Mouse (Mus musculus) adrenal gland, postnatal 14 days (tissue): Measurements from ENCODE around the gene Fscn2. TPM values are rescaled to one million over a fixed set of nuclear protein-coding genes. Genes with fewer than 3 reads are reported as not detected.
"Not testable (repeated sequence)": the region's sequence is repeated elsewhere in the genome, so short reads cannot be mapped to it uniquely, and the experiment has no call there.

Source experiments
- DNase-seq: peaks from one replicate; pipeline ENCODE4 v3.0.0; 2021; ENCODE audit warnings: mixed read lengths
- microRNA-seq, 2 experiments: library from miRNA; unstranded; fragments of <30 nt; microRNA quantifications; one replicate each; pipeline ENCODE4 v1.2.0; 2021
- total RNA-seq: library from RNA; stranded (reverse); gene quantifications from 2 replicates; pipeline ENCODE4 v1.2.3, GENCODE M21; 2021

Gene Fscn2
- total RNA-seq, 1 experiment from 2014 or later, result 0.37 TPM

DNA sequence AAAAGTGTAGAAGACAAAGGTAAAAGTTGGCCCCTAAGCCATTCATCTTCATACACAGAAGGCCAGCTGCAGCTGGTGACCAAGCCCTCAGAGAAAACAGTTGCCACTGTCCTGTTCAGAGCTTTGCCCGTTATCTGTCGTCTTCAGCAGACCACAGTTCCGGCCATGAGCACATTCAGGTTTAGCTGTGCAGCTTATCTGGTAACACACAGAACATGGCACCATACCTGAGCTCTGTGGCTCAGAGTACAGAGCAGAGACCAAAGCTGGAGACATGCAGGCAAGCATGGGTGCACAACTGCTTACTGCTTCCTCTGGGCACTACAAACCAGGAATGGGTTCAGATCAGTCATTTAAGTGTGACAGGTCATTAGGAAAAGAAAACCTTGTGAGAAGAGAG is 44.5 kb downstream of the Fscn2 start:
- no peak for DNase-seq

DNA sequence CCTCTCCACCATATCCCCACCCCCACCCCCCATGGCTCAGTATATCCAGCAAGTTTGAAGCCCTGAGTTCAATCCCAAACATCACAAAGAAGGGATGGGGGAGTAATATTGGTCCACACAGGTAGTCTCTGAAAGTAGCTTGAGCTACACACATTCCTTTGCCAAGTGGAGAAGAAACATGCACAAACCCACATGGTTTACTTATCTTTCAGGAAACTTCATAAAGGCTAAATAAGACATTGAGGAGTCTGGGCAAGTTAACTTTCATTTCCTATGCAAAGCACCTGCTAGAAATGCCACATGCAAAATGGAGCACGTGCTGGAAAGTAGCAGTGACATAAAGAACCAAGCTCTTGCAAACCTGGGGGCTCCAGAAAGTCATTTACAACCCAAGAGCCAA is 45.1 kb downstream of the Fscn2 start:
- no peak for DNase-seq

DNA sequence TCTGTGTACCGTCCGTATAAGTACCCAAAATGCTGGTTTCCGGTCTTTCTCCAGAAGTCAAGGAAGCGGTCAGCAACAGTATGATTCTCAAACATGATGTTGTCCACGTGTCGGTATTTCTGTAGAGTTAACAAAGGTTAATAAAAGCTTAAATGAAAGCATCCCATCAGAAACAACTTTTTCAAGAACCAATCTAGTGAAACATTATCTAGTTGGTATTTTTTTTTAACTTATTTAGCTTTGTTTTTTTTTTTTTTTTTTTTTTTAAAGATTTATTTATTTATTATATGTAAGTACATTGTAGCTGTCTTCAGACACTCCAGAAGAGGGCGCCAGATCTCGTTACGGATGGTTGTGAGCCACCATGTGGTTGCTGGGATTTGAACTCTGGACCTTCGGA is 52.3 kb downstream of the Fscn2 start:
- DNase-seq, result not testable (repeated sequence)

Small RNA genes within 50 kb of the gene (microRNA-seq; reads per million reads assigned to microRNA genes)
- 0 reads per million in 2 experiments for gene Gm23419
- 0 to 1.3 reads per million in 2 experiments for gene Mir6935

Other genes with a start within 250 kb of the Fscn2 start
- 105 and 115 TPM in 2 replicates for gene Slc38a10, start 210.2 kb upstream of the Fscn2 start, total RNA-seq
- 12.4 and 17.2 TPM in 2 replicates for gene Bahcc1, start 128.6 kb upstream of the Fscn2 start, total RNA-seq
- 1,064 and 1,109 TPM in 2 replicates for gene Actg1, start 13.0 kb upstream of the Fscn2 start, total RNA-seq
- 18.7 and 24.6 TPM in 2 replicates for gene Faap100, start 17.2 kb downstream of the Fscn2 start, total RNA-seq
- gene Nploc4, start 76.2 kb downstream of the Fscn2 start, total RNA-seq, result 73.8 and 82.5 TPM in 2 replicates
- 2.3 and 4.7 TPM in 2 replicates for gene Tspan10, start 81.1 kb downstream of the Fscn2 start, total RNA-seq
- gene Pde6g, start 92.0 kb downstream of the Fscn2 start, total RNA-seq, result 0.33 TPM in 1 of 2 replicates, not detected in the other
- gene Oxld1, start 96.5 kb downstream of the Fscn2 start, total RNA-seq, result 53.9 and 58.6 TPM in 2 replicates
- 20.6 and 28.1 TPM in 2 replicates for gene Ccdc137, start 96.6 kb downstream of the Fscn2 start, total RNA-seq
- 19.6 and 23.4 TPM in 2 replicates for gene Arl16, start 106.1 kb downstream of the Fscn2 start, total RNA-seq
- gene Mrpl12, start 123.1 kb downstream of the Fscn2 start, total RNA-seq, result 161 TPM in 2 replicates
- 50.7 and 64.4 TPM in 2 replicates for gene Slc25a10, start 130.3 kb downstream of the Fscn2 start, total RNA-seq
- gene Gcgr, start 169.2 kb downstream of the Fscn2 start, total RNA-seq, result 2.3 and 11.7 TPM in 2 replicates
- gene Mcrip1, start 188.2 kb downstream of the Fscn2 start, total RNA-seq, result 52.6 and 67.9 TPM in 2 replicates
- gene Ppp1r27, start 189.6 kb downstream of the Fscn2 start, total RNA-seq, result 0.48 TPM in 1 of 2 replicates, not detected in the other
- 449 and 479 TPM in 2 replicates for gene P4hb, start 211.7 kb downstream of the Fscn2 start, total RNA-seq
- 268 and 310 TPM in 2 replicates for gene Arhgdia, start 220.1 kb downstream of the Fscn2 start, total RNA-seq
- 120 and 128 TPM in 2 replicates for gene Alyref, start 236.8 kb downstream of the Fscn2 start, total RNA-seq
- gene Anapc11, start 236.9 kb downstream of the Fscn2 start, total RNA-seq, result 68.3 and 69.0 TPM in 2 replicates
- 1.6 TPM in 1 of 2 replicates, not detected in the other for gene Npb, start 246.9 kb downstream of the Fscn2 start, total RNA-seq